Mouse (Mus musculus) stomach, postnatal 0 days (tissue): ENCODE measurements at regions not wholly inside any gene's neighbourhood (a gene's known extent, or its start where the extent isn't known, plus 50 kb on each side); places are given as distances from the start of the nearest gene placed in this dataset.

Experiments used
- ATAC-seq: fragments of 200-750 bp; cut with Nextera tagmentation; 2 replicates; pipeline ENCODE4 v1.8.0; 2017; ENCODE audit not compliant: low FRiP score, low TSS enrichment
- DNase-seq: peaks from one replicate; pipeline ENCODE4 v3.0.0-alpha.2; 2016; ENCODE audit warnings: low spot score
- H3K27ac ChIP-seq: fragments of 300-500 bp; sonication (generic); replicated peaks from 2 replicates; pipeline ENCODE4 v1.5.1; 2014; ENCODE audit warnings: mild to moderate bottlenecking, control low read depth
- H3K27me3 ChIP-seq: fragments of 300-500 bp; sonication (generic); 2 replicates; pipeline ENCODE4 v1.6.1; 2014; ENCODE audit warnings: low read length; ENCODE audit not compliant: control insufficient read depth, insufficient read depth
- H3K36me3 ChIP-seq: fragments of 300-500 bp; sonication (generic); 2 replicates; pipeline ENCODE4 v1.6.1; 2014; ENCODE audit warnings: low read length, mixed read lengths; ENCODE audit not compliant: control insufficient read depth, insufficient read depth
- H3K4me1 ChIP-seq: fragments of 300-500 bp; sonication (generic); replicated peaks from 2 replicates; pipeline ENCODE4 v1.6.1; 2014; ENCODE audit warnings: antibody characterized with exemption; ENCODE audit not compliant: control insufficient read depth, insufficient read depth
- H3K4me2 ChIP-seq: fragments of 300-500 bp; sonication (generic); replicated peaks from 2 replicates; pipeline ENCODE4 v1.6.1; 2014; ENCODE audit warnings: low read depth, mild to moderate bottlenecking, control low read depth, moderate library complexity
- H3K4me3 ChIP-seq: fragments of 300-500 bp; sonication (generic); 2 replicates; pipeline ENCODE4 v1.5.1; 2014; ENCODE audit warnings: low read depth, low read length, control low read depth
- H3K9ac ChIP-seq: fragments of 300-500 bp; sonication (generic); 2 replicates; pipeline ENCODE4 v1.6.1; 2014; ENCODE audit warnings: mild to moderate bottlenecking, low read length, control low read depth, mixed read lengths
- H3K9me3 ChIP-seq: fragments of 300-500 bp; sonication (generic); 2 replicates; pipeline ENCODE4 v1.6.1; 2016; ENCODE audit warnings: low read length; ENCODE audit not compliant: control insufficient read depth
- CTCF ChIP-seq: IDR thresholded peaks from 2 replicates; pipeline ENCODE4 v1.5.1; 2016; ENCODE audit warnings: antibody characterized with exemption, low read depth, mild to moderate bottlenecking, moderate library complexity
- EP300 ChIP-seq: optimal IDR thresholded peaks from 2 replicates; pipeline ENCODE3; 2016; ENCODE audit warnings: antibody characterized with exemption
- WGBS: fragments of 180-500 bp; shearing (Covaris S2); extraction: QIAGEN DNeasy Blood & Tissue Kit; methylation state at CpG from one replicate; pipeline ENCODE4 v1.1.7; 2014; 5-methylcytosine and 5-hydroxymethylcytosine counted together

- WGBS, result 90% methylated on average over 5 of the region's 5 CpGs
- DNase-seq, result no peak
Observed at GRCm38 (mm10) chr17:45894166-45894565, 138.0 kb downstream of the Vegfa start.

DNA sequence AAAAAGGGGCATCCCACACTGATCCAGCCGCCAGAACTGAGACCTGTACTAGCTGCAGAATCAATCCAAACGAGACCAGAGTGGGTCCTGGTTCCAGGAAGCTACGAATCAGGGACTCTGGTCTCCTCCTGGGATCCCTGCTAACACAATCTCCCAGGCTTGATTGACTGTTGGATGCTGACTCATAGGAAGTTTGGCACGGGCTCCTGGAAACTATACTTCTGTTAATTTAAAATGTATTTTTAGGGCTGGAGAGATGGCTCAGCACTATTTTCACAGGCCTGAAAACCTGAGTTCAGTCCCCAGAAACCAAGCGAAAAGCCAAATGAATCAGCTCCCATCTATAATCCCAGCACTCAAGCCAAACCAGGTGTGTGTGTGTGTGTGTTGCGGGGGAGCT lies 138.5 kb downstream of the Vegfa start:
- Histone ChIP-seq H3K36me3 (no peaks in the 10 kb centered on the region), H3K4me1 (no peaks in the 10 kb centered on the region), H3K4me3 (no peak overlapping the region), H3K27ac (no peak overlapping the region), H3K4me2 (no peak overlapping the region), H3K27me3 (no peaks in the 10 kb centered on the region), H3K9me3 (no peaks in the 10 kb centered on the region), H3K9ac (no peak overlapping the region)
- TF ChIP-seq CTCF (no peak), EP300 (no peak)
- no peak for ATAC-seq
- WGBS, result 57% methylated on average over 6 of the region's 6 CpGs
- no peak for DNase-seq

More at GRCm38 (mm10) chr17:45894166-45894565, 138.0 kb downstream of the Vegfa start:
- Histone ChIP-seq H3K4me2 (no peak overlapping the region), H3K36me3 (no peaks in the 10 kb centered on the region), H3K4me3 (no peak overlapping the region), H3K27me3 (no peaks in the 10 kb centered on the region), H3K4me1 (no peaks in the 10 kb centered on the region), H3K9ac (no peak overlapping the region), H3K27ac (no peak overlapping the region), H3K9me3 (no peaks in the 10 kb centered on the region)
- no peak for TF ChIP-seq EP300
- TF ChIP-seq CTCF, result no peak
- no peak for ATAC-seq

DNA sequence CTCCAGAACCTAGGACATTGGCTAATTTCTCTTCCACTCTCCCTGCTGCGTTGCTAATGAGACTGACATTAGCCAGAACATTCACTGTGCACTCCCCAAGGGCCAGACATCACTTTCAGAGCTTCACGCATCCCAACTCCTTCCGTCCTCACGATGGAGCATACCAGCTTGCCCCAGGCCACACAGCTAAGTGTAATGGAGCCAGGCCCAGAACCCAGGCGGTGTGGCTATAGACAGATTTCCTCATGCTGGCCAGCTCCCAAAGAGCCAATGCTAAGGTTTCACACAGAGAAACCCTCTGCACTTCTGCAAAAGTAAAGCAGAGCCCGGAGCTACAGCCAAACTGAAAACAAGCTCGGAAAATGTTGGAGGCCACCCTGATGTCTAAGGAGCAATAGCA lies 139.1 kb downstream of the Vegfa start:
- Histone ChIP-seq H3K9me3 (no peaks in the 10 kb centered on the region), H3K4me3 (no peak overlapping the region), H3K4me1 (no peaks in the 10 kb centered on the region), H3K9ac (no peak overlapping the region), H3K27ac (no peak overlapping the region), H3K27me3 (no peaks in the 10 kb centered on the region), H3K4me2 (no peak overlapping the region), H3K36me3 (no peaks in the 10 kb centered on the region)
- 71% methylated on average over 7 of the region's 7 CpGs for WGBS
- TF ChIP-seq CTCF (no peak), EP300 (no peak)
- ATAC-seq (no peak), DNase-seq (no peak)

DNA sequence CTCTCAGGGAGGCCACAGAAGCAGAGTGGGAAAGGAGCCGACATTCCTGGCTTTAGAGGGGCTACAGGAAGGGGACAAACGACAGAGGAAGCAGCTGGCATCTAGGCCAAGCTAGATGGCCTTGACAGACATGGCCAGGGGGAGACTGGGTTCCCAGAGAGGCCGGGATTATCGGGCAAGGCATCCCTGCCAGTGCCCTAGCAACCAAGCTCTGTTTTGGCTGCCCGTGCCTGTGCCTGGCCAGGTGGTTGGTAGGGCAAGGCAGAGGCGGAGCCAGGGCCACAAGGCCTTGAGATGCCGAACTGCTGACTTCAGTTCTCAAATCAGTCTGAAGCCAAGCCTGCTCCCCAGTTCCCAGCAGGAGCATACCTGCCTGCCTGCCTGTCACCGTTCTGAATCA lies 142.7 kb downstream of the Vegfa start:
- WGBS, result 53% methylated on average over 8 of the region's 8 CpGs
- H3K36me3 ChIP-seq, result no peaks in the 10 kb centered on the region
- peak; percentile 47 for DNase-seq
- H3K27me3 ChIP-seq, result no peaks in the 10 kb centered on the region
- H3K9me3 ChIP-seq, result no peaks in the 10 kb centered on the region
- peaks cover 9% of the 10 kb centered on the region; the same call in 1 of the 2 replicates for H3K4me1 ChIP-seq
- H3K27ac ChIP-seq, result no peak overlapping the region
- no peak overlapping the region for H3K4me2 ChIP-seq
- TF ChIP-seq CTCF (no peak), EP300 (no peak)
- H3K9ac ChIP-seq, result no peak overlapping the region
- H3K4me3 ChIP-seq, result no peak overlapping the region
- no peak for ATAC-seq

GRCm38 (mm10) chr17:45889051-45889450 lies 143.1 kb downstream of the Vegfa start:
- WGBS, result 43% methylated on average over 7 of the region's 7 CpGs

DNA sequence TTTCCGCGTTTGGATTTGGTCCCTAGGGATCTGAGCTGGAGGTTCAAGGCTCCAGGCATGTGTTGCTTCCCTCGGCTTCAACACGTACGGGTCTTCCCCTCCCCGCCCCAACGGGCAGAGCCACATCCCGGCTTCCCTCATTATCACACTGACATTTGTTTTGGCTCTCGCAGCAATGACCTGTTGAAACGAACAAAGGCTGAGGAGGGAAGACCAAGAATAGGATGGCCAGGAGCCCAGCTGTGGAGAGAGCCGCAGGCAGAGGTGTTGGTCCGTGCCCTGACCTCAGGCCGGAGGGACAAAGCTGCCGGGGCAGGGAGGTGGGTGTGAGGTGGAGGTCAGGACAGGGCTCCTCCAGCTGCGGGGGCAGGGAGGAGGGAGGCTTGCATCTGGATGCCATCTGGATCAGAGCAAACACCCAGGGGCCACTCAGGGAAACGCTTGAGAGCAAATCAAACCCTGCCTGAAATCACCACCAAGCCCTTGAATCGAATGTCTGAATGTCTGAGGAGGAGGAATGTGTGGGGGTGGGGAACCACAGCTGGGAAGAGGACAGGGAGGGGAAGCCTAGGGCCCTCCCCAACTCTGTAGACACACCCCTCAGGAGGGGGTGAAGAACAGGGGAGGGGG lies 145.6 kb downstream of the Vegfa start:
- Histone ChIP-seq H3K4me2 (no peak overlapping the region), H3K27me3 (no peaks in the 10 kb centered on the region), H3K9me3 (no peaks in the 10 kb centered on the region), H3K4me1 (peaks cover 9% of the 10 kb centered on the region; the same call in 1 of the 2 replicates), H3K36me3 (no peaks in the 10 kb centered on the region), H3K27ac (peak overlapping the region; percentile 70; the same call in 1 of the 2 replicates), H3K4me3 (no peak overlapping the region), H3K9ac (no peak overlapping the region)
- TF ChIP-seq CTCF (no peak), EP300 (no peak)
- DNase-seq, result peak; percentile 32
- 22% methylated on average over 17 of the region's 17 CpGs for WGBS
- ATAC-seq, result no peak

More at GRCm38 (mm10) chr17:45889051-45889450, 143.1 kb downstream of the Vegfa start:
- TF ChIP-seq CTCF, result no peak
- no peak for TF ChIP-seq EP300
- H3K9me3 ChIP-seq, result no peaks in the 10 kb centered on the region
- no peak overlapping the region for H3K4me3 ChIP-seq
- no peak overlapping the region for H3K27ac ChIP-seq
- H3K4me2 ChIP-seq, result no peak overlapping the region
- H3K9ac ChIP-seq, result no peak overlapping the region
- no peaks in the 10 kb centered on the region for H3K36me3 ChIP-seq
- ATAC-seq (no peak), DNase-seq (no peak)
- peaks cover 9% of the 10 kb centered on the region; the same call in 1 of the 2 replicates for H3K4me1 ChIP-seq
- H3K27me3 ChIP-seq, result no peaks in the 10 kb centered on the region
